Mouse (Mus musculus) embryonic fibroblast, embryonic 13.5 days (primary cell): ENCODE data around the gene Trp73.

ENCODE experiments used
- CTCF ChIP-seq: IDR thresholded peaks from 2 replicates; pipeline ENCODE4 v1.5.1; 2011; ENCODE audit warnings: mild to moderate bottlenecking, control low read depth, low read length, moderate library complexity, borderline replicate concordance; ENCODE audit not compliant: insufficient read depth
- POLR2A ChIP-seq: IDR thresholded peaks from 2 replicates; pipeline ENCODE4 v1.6.1; 2011; ENCODE audit warnings: low read depth, mild to moderate bottlenecking, control low read depth, low read length, moderate library complexity

- TF ChIP-seq CTCF, result peak; percentile 95; the same call in 1 of the 2 replicates
- no peak for TF ChIP-seq POLR2A
Measured at GRCm38 (mm10) chr4:154159002-154159401, 19.0 kb upstream of the Trp73 start.
